Mouse (Mus musculus) brain, embryonic 14.5 days (tissue): ENCODE results near the gene Obscn. TPM values are rescaled to one million over a fixed set of nuclear protein-coding genes. Genes with fewer than 3 reads are reported as not detected.

Experiments
- DNase-seq: peaks from one replicate; pipeline ENCODE4 v3.0.0-alpha.2; 2011; ENCODE audit warnings: low read depth
- CTCF ChIP-seq: fragments of 200-500 bp; IDR thresholded peaks from 2 replicates; pipeline ENCODE4 v1.5.1; 2012; ENCODE audit warnings: inconsistent platforms, mild to moderate bottlenecking, moderate library complexity, borderline replicate concordance; ENCODE audit not compliant: insufficient read depth, insufficient read length; ENCODE audit errors: extremely low read depth
- POLR2A ChIP-seq: fragments of 200-500 bp; IDR thresholded peaks from 2 replicates; pipeline ENCODE4 v1.6.1; 2012; ENCODE audit warnings: mild to moderate bottlenecking, inconsistent platforms, borderline replicate concordance; ENCODE audit not compliant: poor library complexity, insufficient read depth, insufficient read length, severe bottlenecking; ENCODE audit errors: extremely low read depth
- polyA plus RNA-seq: library from polyadenylated mRNA; depleted of rRNA; stranded (reverse); fragments of >200 nt; gene quantifications from 2 replicates; pipeline ENCODE4 v1.2.3, GENCODE M21; 2012

Gene Obscn
- polyA plus RNA-seq, 1 experiment: 1.4 TPM

GRCm38 (mm10) chr11:58990141-58990540 lies 146.1 kb downstream of the Obscn start:
- DNase-seq: no peak

DNA sequence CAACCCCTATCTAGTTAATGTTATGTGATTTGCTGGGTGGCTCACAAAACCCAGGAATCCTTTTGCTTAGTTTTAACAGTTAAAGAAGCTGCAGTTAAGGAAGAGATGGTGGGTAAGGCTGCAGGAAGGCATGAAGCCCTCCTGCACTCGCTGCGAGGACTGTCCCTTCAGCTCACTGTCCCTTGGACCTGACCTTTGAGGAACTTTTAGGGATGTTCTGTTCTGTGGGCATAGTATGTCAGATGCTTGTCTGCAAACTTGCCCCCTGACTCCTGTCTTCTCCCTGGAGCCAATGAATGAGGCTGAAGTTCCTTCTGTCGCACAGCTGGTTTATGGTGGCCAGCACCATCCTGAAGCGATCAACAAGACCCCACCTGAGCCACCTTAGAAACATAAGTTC lies 147.0 kb downstream of the Obscn start:
- TF ChIP-seq CTCF (no peak), POLR2A (no peak)
- DNase-seq: no peak

More at GRCm38 (mm10) chr11:58990141-58990540, 146.1 kb downstream of the Obscn start:
- TF ChIP-seq POLR2A: no peak
- TF ChIP-seq CTCF: no peak

GRCm38 (mm10) chr11:58985299-58985917 lies 150.8 kb downstream of the Obscn start:
- TF ChIP-seq POLR2A (no peak), CTCF (no peak)
- DNase-seq: no peak

GRCm38 (mm10) chr11:58984657-58985056 lies 151.5 kb downstream of the Obscn start:
- TF ChIP-seq CTCF (no peak), POLR2A (no peak)
- DNase-seq: no peak

- no peak for DNase-seq
- TF ChIP-seq POLR2A: no peak
- no peak for TF ChIP-seq CTCF
These were observed 152.4 kb downstream of the Obscn start for GRCm38 (mm10) chr11:58983691-58984341.

DNA sequence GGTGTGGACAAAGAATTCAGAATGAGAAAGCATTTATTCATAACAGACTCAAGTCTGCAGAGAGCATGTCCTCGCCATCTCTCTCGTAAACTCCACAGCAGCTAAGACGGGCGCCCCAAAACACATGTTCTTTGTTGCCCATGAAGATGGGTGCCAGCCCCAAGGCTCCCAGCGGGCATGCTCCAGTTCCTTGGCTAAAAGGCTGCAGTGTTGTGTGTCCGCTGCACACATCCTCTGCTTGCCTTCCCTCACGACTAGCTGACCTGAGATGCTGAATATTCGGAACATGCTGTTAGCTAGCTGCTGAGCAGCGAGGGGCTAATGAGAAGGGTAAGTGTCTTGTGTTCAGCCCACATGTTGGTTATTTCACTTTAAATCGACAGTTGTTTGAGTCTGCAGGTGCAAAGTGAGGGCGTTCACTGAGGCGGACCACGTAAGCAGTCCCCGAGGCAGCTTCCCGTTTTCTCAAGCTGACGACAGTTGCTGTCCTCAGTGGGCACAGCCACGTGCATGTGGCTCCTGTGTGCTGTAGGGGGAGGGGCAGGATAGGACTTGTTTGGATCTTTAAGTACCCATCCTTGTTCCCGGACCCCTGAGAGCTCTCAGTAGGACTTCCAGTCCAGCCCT lies 153.6 kb downstream of the Obscn start:
- no peak for TF ChIP-seq POLR2A
- no peak for TF ChIP-seq CTCF
- no peak for DNase-seq

GRCm38 (mm10) chr11:58981541-58982447 lies 154.4 kb downstream of the Obscn start:
- TF ChIP-seq CTCF: peak; percentile 52; the same call in 1 of the 2 replicates
- no peak for TF ChIP-seq POLR2A

GRCm38 (mm10) chr11:58980381-58980990 lies 155.7 kb downstream of the Obscn start:
- no peak for TF ChIP-seq POLR2A
- no peak for TF ChIP-seq CTCF
- DNase-seq: no peak

More at GRCm38 (mm10) chr11:58981541-58982447, 154.4 kb downstream of the Obscn start:
- peak; percentile 72 for DNase-seq

- DNase-seq: no peak
- TF ChIP-seq CTCF (no peak), POLR2A (no peak)
These were observed 156.5 kb downstream of the Obscn start for GRCm38 (mm10) chr11:58979661-58980060.

DNA sequence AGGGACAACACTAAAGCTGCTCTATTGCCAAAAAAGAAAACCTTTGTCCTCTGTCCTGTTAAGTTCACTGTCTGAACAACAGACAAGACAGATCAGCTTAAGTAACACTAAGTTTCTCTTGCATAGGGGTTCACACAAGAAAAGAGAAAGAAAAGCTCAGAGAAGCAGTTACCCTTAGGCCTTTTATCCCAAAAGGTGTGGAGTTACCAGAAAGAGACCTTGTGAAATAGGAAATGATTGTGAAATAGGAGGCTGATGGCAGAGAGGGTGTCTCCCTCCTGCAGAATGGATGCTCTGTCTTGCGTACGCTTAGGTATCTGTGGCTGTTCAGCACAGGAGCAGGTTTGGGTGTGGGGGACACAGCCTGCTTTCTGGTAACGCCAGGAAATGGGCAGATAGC lies 157.0 kb downstream of the Obscn start:
- no peak for DNase-seq
- no peak for TF ChIP-seq POLR2A
- TF ChIP-seq CTCF: no peak
